Mouse (Mus musculus) E14TG2a.4 (cell line): ENCODE data around the gene Plce1.

ENCODE experiments used
- CTCF ChIP-seq: conservative IDR thresholded peaks from 2 replicates; pipeline ENCODE4 v1.5.1; 2014; ENCODE audit warnings: low read length
- NANOG ChIP-seq: IDR thresholded peaks from 2 replicates; pipeline ENCODE4 v1.6.1; 2014; ENCODE audit warnings: borderline replicate concordance, low read length, mixed read lengths
- POU5F1 ChIP-seq: IDR thresholded peaks from 2 replicates; pipeline ENCODE4 v1.6.1; 2014; ENCODE audit warnings: low read length, borderline replicate concordance

DNA sequence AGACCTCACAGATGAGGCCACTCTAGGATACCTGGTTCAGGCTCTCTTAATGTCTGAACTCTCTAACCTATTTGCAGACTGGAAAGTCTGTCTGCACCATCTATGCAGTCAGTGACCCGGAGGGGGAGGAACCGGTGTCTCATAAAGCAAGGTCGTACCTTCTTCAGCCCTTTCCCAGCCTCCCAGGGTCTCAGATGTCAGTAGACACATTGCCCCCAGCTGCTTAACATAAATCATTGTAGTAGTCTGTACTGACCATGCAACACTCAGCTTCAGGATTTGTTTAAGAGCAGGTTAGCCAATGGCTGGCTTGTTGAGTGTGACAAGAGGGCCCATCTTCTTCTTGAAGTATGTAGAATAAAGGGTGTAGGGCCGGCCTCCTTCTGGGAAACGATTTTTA, 2.6 kb upstream of the Plce1 start:
- TF ChIP-seq CTCF, result no peak
- TF ChIP-seq NANOG, result no peak
- TF ChIP-seq POU5F1, result no peak
